Mouse (Mus musculus) embryo, embryonic 10.5 days (tissue): ENCODE measurements around the gene Ctc1.

Source experiments
- DNase-seq: peaks from one replicate; pipeline ENCODE4 v3.0.0-alpha.2; 2015; ENCODE audit warnings: low spot score

The Ctc1 gene

DNA sequence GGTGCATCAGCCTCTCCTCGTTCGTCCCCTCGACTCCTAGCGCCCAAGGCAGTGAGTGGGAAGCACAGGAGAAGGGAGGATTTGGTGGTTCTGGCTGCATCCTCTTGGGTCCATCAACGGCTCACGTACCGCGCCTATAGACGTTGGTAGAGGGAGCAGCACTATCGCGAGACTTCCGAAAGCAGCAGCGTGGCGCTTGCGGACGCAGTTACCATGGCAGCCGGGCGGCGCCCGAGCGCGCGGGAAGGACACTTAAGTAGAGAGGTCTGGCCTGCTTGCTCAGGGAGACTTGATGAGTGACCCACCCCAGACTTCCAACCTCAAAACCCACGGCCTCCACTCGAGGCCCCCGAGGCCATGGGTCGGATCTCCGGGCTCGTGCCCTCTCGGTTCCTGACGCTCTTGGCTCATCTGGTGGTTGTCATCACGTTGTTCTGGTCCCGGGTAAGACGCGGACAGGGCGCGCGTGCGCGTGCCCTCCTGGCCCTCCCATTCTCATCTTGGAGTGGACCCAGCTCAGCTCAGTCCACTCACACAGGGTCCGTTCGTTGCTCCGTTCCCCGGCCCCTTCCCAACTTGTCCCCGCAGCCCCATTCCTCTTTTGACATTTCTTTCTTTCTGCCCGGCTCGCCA is 55.0 kb downstream of the Ctc1 start, which contains the start of gene Tmem107:
Tmem107 (plus strand) TSS at position 217 of the 633 bp plus-strand sequence.
- DNase-seq = peak; percentile 97

GRCm38 (mm10) chr11:69071262-69071661 is 55.6 kb downstream of the Ctc1 start:
- DNase-seq = no peak

GRCm38 (mm10) chr11:69072234-69072633 is 56.5 kb downstream of the Ctc1 start:
- no peak for DNase-seq

GRCm38 (mm10) chr11:69072666-69073064 is 57.0 kb downstream of the Ctc1 start:
- no peak for DNase-seq

- peak; percentile 97 for DNase-seq
These were observed 57.6 kb downstream of the Ctc1 start for GRCm38 (mm10) chr11:69073065-69073888.

- no peak for DNase-seq
These were observed 58.5 kb downstream of the Ctc1 start for GRCm38 (mm10) chr11:69073951-69074775.

- no peak for DNase-seq
These were observed 59.0 kb downstream of the Ctc1 start for GRCm38 (mm10) chr11:69074776-69075069.

GRCm38 (mm10) chr11:69075764-69076479 is 60.2 kb downstream of the Ctc1 start:
- DNase-seq = peak; percentile 71

DNA sequence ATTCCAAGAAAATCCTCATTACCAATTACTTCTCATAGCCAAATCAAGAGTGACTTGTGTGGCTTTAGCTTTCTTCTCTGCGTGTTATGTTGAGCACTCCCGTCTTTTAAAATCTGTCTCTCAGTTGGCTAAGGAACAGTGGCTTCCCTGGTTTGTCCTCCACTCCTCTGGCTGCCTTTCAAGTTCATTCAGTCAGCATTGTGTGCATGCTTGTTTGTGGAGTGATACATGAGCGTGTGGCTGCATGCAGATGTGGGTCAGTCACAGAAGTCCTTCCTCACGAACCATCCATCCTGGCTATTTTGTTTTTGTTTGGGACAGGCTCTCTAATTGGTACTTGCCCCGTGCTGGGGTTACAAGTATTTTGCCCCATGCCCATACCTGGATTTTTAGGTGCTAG is 60.9 kb downstream of the Ctc1 start:
- no peak for DNase-seq

GRCm38 (mm10) chr11:69077316-69077715 is 61.6 kb downstream of the Ctc1 start:
- no peak for DNase-seq

GRCm38 (mm10) chr11:69078041-69078440 is 62.3 kb downstream of the Ctc1 start:
- no peak for DNase-seq

DNA sequence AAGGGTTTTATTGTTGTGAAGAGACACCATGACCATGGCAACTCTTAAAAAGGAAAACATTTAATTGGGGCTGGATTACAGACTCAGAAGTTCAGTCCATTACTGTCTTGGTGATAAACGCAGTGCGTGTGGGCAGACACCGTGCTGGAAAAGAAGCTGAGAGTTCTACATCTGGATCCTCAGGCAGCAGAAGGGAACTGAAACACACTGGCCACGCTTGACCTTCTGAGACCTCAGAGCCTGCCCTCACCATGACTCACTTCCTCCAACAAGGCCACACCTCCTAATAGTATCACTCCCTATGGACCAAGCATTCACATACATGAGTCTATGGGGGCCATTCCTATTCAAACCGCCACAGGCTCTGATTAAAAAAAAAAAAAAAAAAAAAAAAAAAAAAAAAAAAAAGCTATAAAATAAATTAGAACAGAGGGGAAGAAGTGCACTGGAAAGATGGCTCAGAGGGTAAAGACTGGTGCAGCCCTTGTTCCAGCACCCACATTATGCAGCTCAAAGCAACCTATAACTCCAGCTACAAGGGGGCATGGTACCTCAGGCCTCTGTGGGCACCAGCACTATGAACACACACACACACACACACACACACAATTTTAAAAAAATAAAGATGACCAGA is 63.2 kb downstream of the Ctc1 start:
- peak; percentile 35 for DNase-seq

DNA sequence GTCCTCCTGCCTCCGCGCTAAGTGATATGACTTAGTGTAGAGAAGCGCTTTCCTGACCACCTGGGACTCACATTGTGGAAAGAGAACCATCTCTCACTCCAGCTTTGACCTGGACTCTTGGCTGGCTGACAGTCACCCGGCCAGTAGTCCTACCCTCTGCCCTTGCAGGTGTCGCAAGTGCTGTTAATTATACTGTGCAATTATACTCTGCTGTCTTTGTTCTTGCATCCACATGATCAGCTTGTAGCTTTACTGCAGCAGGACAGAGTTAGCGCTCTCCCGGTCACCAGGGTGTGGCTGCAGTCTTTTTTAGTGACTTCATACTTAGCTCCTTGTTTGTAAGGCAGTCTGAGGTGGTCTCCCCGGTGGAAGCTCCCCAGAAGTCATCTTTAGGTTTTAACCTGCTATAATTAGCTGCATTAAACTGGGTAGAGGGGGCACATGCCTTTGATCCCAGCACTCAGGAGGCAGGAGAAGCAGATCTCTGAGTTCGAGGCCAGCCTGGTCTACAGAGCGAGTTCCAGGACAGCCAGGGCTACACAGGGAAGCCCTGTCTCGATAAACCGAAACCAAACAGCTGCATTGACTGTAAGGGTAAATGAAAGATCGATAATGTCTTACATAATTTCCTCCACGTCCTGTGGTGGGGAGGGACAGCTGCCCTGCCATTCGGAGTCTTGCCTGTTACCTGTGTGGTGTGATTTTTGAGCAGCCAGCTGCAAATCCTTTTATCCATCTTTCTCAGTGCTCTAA is 64.6 kb downstream of the Ctc1 start:
- no peak for DNase-seq

DNA sequence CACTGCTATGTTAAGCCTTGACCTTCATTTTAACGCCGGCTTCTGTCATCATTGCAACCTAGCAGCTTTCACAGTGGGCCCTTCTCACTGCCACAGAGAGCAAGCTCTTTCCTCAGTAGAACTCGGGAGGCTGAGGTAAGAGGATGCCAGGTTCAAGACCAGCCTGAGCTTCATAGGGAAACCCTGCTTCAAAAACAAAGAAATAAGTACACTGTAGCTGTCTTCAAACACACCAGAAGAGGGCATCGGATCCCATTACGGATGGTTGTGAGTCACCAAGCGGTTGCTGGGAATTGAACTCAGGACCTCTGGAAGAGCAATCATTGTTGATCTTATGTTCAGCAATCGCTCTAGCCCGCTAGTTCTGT is 65.1 kb downstream of the Ctc1 start:
- DNase-seq = no peak

DNA sequence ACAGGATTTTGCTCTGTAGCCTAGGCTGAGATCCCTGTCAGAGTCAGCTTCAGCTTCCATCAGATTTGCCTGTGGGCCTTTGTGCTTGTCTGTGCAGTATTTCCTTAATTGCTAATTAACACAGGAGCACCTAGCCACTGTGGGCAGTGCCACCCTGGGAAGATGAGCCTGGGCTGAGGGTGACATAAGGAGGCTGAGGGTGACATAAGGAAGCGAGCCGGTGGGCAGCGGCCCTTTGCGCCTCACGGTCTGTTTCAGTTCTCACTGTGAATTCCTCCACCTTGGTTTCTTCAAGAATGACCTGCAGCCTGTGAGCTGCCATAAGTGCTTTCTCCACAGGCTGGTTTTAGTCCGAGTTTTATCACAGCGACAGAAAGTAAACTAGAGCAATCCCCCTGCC is 65.9 kb downstream of the Ctc1 start:
- DNase-seq = no peak

GRCm38 (mm10) chr11:69085608-69086007 is 69.9 kb downstream of the Ctc1 start:
- DNase-seq = no peak
